Mouse (Mus musculus) forebrain, embryonic 12.5 days (tissue): ENCODE results near the gene Dnm3. TPM values are rescaled to one million over a fixed set of nuclear protein-coding genes. Genes with fewer than 3 reads are reported as not detected.

ENCODE experiments used
- ATAC-seq: fragments of 200-750 bp; cut with Nextera tagmentation; 2 replicates; pipeline ENCODE4 v1.8.0; 2017; ENCODE audit warnings: moderate TSS enrichment; ENCODE audit not compliant: low FRiP score
- H3K27ac ChIP-seq: fragments of 300-500 bp; sonication (generic); 2 replicates; pipeline ENCODE4 v1.5.1; 2016; ENCODE audit warnings: mild to moderate bottlenecking
- H3K27me3 ChIP-seq: fragments of 300-500 bp; sonication (generic); 2 replicates; pipeline ENCODE4 v1.6.1; 2016; ENCODE audit warnings: mild to moderate bottlenecking
- H3K36me3 ChIP-seq: fragments of 300-500 bp; sonication (generic); replicated peaks from 2 replicates; pipeline ENCODE4 v1.6.1; 2016; ENCODE audit warnings: mild to moderate bottlenecking
- H3K4me1 ChIP-seq: fragments of 300-500 bp; sonication (generic); 2 replicates; pipeline ENCODE4 v1.6.1; 2016
- H3K4me2 ChIP-seq: fragments of 300-500 bp; sonication (generic); 2 replicates; pipeline ENCODE4 v1.6.1; 2016; ENCODE audit warnings: mild to moderate bottlenecking, moderate library complexity
- H3K4me3 ChIP-seq: fragments of 300-500 bp; sonication (generic); replicated peaks from 2 replicates; pipeline ENCODE4 v1.5.1; 2016; ENCODE audit warnings: mild to moderate bottlenecking
- H3K9ac ChIP-seq: fragments of 300-500 bp; sonication (generic); 2 replicates; pipeline ENCODE4 v1.6.1; 2016; ENCODE audit warnings: mild to moderate bottlenecking
- H3K9me3 ChIP-seq: fragments of 300-500 bp; sonication (generic); 2 replicates; pipeline ENCODE4 v1.6.1; 2016
- WGBS: fragments of 180-500 bp; shearing (Covaris S2); methylation state at CpG from one replicate; pipeline ENCODE4 v1.1.7; 2016; 5-methylcytosine and 5-hydroxymethylcytosine counted together
- polyA plus RNA-seq: library from polyadenylated mRNA; unstranded; fragments of >200 nt; fragmentation: Nextera tagmentation; extraction: Ambion mirVana; gene quantifications from 2 replicates; pipeline ENCODE4 v1.2.1, GENCODE M21; 2016

The Dnm3 gene
- polyA plus RNA-seq, 1 experiment from 2014 or later = 12.1 TPM

DNA sequence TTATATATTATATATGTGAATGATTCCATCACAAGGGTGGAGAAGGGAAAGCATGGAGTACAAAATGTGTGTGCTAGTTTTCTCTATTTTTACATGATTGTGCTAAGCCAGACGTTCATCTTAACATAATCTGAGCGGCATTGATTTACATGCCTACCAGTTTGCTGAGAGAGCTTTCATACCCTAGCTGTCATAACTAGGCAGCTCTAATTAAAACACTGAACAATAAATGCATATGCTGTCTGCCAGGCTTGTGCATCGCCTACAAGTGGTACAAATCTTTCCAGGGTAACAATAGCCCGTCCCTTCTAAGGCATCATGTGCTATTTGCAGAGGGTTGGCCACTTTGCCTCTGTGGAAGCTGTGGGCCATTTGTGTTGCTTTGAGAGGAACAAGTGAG is 124.0 kb downstream of the Dnm3 start:
- no peak overlapping the region for H3K4me3 ChIP-seq
- WGBS = 73% methylated on average over 4 of the region's 4 CpGs
- H3K27ac ChIP-seq = no peak overlapping the region
- H3K27me3 ChIP-seq = no peaks in the 10 kb centered on the region
- no peak overlapping the region for H3K9ac ChIP-seq
- H3K36me3 ChIP-seq = no peaks in the 10 kb centered on the region
- no peaks in the 10 kb centered on the region for H3K4me1 ChIP-seq
- no peaks in the 10 kb centered on the region for H3K9me3 ChIP-seq
- H3K4me2 ChIP-seq = no peak overlapping the region
- no peak for ATAC-seq

GRCm38 (mm10) chr1:162349306-162349705 is 128.5 kb downstream of the Dnm3 start:
- Histone ChIP-seq H3K9ac (no peak overlapping the region), H3K9me3 (no peaks in the 10 kb centered on the region), H3K27me3 (no peaks in the 10 kb centered on the region), H3K4me2 (no peak overlapping the region), H3K36me3 (no peaks in the 10 kb centered on the region), H3K4me3 (no peak overlapping the region), H3K4me1 (no peaks in the 10 kb centered on the region), H3K27ac (no peak overlapping the region)
- WGBS = 79% methylated on average over 6 of the region's 6 CpGs
- no peak for ATAC-seq

GRCm38 (mm10) chr1:162346456-162347011 is 131.3 kb downstream of the Dnm3 start:
- ATAC-seq = no peak
- no peak overlapping the region for H3K4me3 ChIP-seq
- 89% methylated on average over 4 of the region's 4 CpGs for WGBS
- no peak overlapping the region for H3K4me2 ChIP-seq
- no peak overlapping the region for H3K9ac ChIP-seq
- H3K4me1 ChIP-seq = no peaks in the 10 kb centered on the region
- no peak overlapping the region for H3K27ac ChIP-seq
- H3K36me3 ChIP-seq = no peaks in the 10 kb centered on the region
- H3K9me3 ChIP-seq = no peaks in the 10 kb centered on the region
- H3K27me3 ChIP-seq = no peaks in the 10 kb centered on the region

- Histone ChIP-seq H3K36me3 (no peaks in the 10 kb centered on the region), H3K27ac (no peak overlapping the region), H3K4me3 (no peak overlapping the region), H3K9me3 (no peaks in the 10 kb centered on the region), H3K27me3 (no peaks in the 10 kb centered on the region), H3K9ac (no peak overlapping the region), H3K4me1 (peaks cover 5% of the 10 kb centered on the region; the same call in 1 of the 2 replicates), H3K4me2 (no peak overlapping the region)
- ATAC-seq = no peak
- WGBS = 92% methylated on average over 1 of the region's 1 CpGs
Measured at GRCm38 (mm10) chr1:162337170-162337569, 140.7 kb downstream of the Dnm3 start.

- H3K4me3 ChIP-seq = no peak overlapping the region
- no peaks in the 10 kb centered on the region for H3K9me3 ChIP-seq
- H3K4me1 ChIP-seq = peaks cover 5% of the 10 kb centered on the region; the same call in 1 of the 2 replicates
- 30% methylated on average over 1 of the region's 1 CpGs for WGBS
- peak; percentile 46; the same call in 1 of the 2 replicates for ATAC-seq
- no peaks in the 10 kb centered on the region for H3K27me3 ChIP-seq
- no peaks in the 10 kb centered on the region for H3K36me3 ChIP-seq
- no peak overlapping the region for H3K27ac ChIP-seq
- no peak overlapping the region for H3K9ac ChIP-seq
- H3K4me2 ChIP-seq = no peak overlapping the region
Measured at GRCm38 (mm10) chr1:162336640-162337039, 141.2 kb downstream of the Dnm3 start.

DNA sequence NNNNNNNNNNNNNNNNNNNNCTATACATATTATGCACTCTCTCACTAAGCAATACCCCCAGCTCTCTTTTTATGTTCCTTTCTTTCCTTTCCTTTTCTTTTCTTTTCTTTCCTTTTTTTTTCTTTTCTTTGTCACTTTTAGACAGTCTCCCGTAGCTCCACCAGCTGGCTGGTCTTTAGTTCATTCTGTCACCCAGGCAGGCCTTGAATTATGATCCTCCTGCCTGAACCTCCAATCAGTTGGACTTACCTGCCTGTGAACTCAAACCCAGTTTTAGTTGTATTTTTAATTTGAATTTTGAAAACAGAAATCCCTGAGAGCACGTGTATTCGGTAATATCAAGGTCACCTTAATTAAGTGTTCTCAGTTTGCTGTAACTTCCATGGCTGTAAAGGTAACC is 141.6 kb downstream of the Dnm3 start:
- Histone ChIP-seq H3K36me3 (no peaks in the 10 kb centered on the region), H3K4me2 (no peak overlapping the region), H3K4me1 (peaks cover 5% of the 10 kb centered on the region; the same call in 1 of the 2 replicates), H3K9ac (no peak overlapping the region), H3K27me3 (no peaks in the 10 kb centered on the region), H3K27ac (no peak overlapping the region), H3K9me3 (no peaks in the 10 kb centered on the region), H3K4me3 (no peak overlapping the region)
- ATAC-seq = no peak
- 35% methylated on average over 3 of the region's 3 CpGs for WGBS

- Histone ChIP-seq H3K36me3 (no peaks in the 10 kb centered on the region), H3K27ac (no peak overlapping the region), H3K9ac (no peak overlapping the region), H3K27me3 (no peaks in the 10 kb centered on the region), H3K9me3 (no peaks in the 10 kb centered on the region), H3K4me2 (no peak overlapping the region), H3K4me3 (no peak overlapping the region), H3K4me1 (peaks cover 7% of the 10 kb centered on the region)
- no peak for ATAC-seq
- WGBS = 52% methylated on average over 4 of the region's 4 CpGs
Measured at GRCm38 (mm10) chr1:162328673-162329072, 149.2 kb downstream of the Dnm3 start.

GRCm38 (mm10) chr1:162327631-162328030 is 150.2 kb downstream of the Dnm3 start:
- Histone ChIP-seq H3K4me1 (peaks cover 7% of the 10 kb centered on the region), H3K27me3 (no peaks in the 10 kb centered on the region), H3K36me3 (no peaks in the 10 kb centered on the region), H3K9ac (no peak overlapping the region), H3K4me3 (no peak overlapping the region), H3K9me3 (no peaks in the 10 kb centered on the region), H3K4me2 (no peak overlapping the region), H3K27ac (no peak overlapping the region)
- 53% methylated on average over 2 of the region's 2 CpGs for WGBS
- ATAC-seq = no peak

- Histone ChIP-seq H3K4me3 (no peak overlapping the region), H3K9me3 (no peaks in the 10 kb centered on the region), H3K4me1 (peaks cover 7% of the 10 kb centered on the region), H3K4me2 (no peak overlapping the region), H3K36me3 (no peaks in the 10 kb centered on the region), H3K27ac (no peak overlapping the region), H3K9ac (no peak overlapping the region), H3K27me3 (no peaks in the 10 kb centered on the region)
- peak; percentile 65; the same call in 1 of the 2 replicates for ATAC-seq
- 2% methylated on average over 4 of the region's 4 CpGs for WGBS
Measured at GRCm38 (mm10) chr1:162324412-162324811, 153.4 kb downstream of the Dnm3 start.

DNA sequence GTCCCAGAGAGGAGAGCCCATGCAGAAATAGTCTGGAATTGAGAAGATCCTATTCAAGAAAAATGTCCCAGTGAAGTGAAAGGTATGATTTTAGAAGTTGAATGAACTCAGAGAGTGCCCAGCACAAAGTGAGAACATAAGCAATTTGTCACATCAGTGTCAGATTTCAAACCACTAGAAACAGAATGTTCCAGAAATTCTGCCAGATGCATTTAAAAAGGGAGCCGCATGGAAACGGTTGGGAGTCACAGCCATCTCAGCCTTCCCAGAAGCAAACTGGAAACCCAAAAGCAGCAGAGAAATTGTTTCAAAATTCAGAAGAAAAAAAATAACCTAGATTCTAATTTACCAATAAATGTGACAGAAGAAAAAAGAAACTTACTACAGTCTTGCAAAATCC is 154.7 kb downstream of the Dnm3 start:
- Histone ChIP-seq H3K9ac (no peak overlapping the region), H3K9me3 (no peaks in the 10 kb centered on the region), H3K27ac (no peak overlapping the region), H3K4me2 (no peak overlapping the region), H3K4me3 (no peak overlapping the region), H3K27me3 (no peaks in the 10 kb centered on the region), H3K4me1 (peaks cover 7% of the 10 kb centered on the region), H3K36me3 (no peaks in the 10 kb centered on the region)
- ATAC-seq = no peak
- WGBS = 63% methylated on average over 2 of the region's 2 CpGs

- H3K4me3 ChIP-seq = no peak overlapping the region
Measured at GRCm38 (mm10) chr1:162313451-162314276, 164.2 kb downstream of the Dnm3 start.

GRCm38 (mm10) chr1:162312621-162313020 is 165.2 kb downstream of the Dnm3 start:
- no peak overlapping the region for H3K4me2 ChIP-seq
- WGBS = 79% methylated on average over 2 of the region's 2 CpGs
- H3K27me3 ChIP-seq = no peaks in the 10 kb centered on the region
- H3K27ac ChIP-seq = no peak overlapping the region
- ATAC-seq = no peak
- no peak overlapping the region for H3K4me3 ChIP-seq
- no peaks in the 10 kb centered on the region for H3K36me3 ChIP-seq
- H3K9ac ChIP-seq = no peak overlapping the region
- H3K9me3 ChIP-seq = no peaks in the 10 kb centered on the region
- H3K4me1 ChIP-seq = 0 out of 2 replicates have a peak, but pooled peaks cover 3% of the 10 kb centered on the region

More at GRCm38 (mm10) chr1:162313451-162314276, 164.2 kb downstream of the Dnm3 start:
- H3K36me3 ChIP-seq = no peaks in the 10 kb centered on the region
- WGBS = 34% methylated on average over 11 of the region's 11 CpGs
- no peaks in the 10 kb centered on the region for H3K9me3 ChIP-seq
- H3K27ac ChIP-seq = no peak overlapping the region
- H3K9ac ChIP-seq = peak overlapping the region; percentile 21; the same call in 1 of the 2 replicates
- 0 out of 2 replicates have a peak, but pooled peaks cover 3% of the 10 kb centered on the region for H3K4me1 ChIP-seq
- ATAC-seq = peak; percentile 91
- peak overlapping the region; percentile 22; the same call in 1 of the 2 replicates for H3K4me2 ChIP-seq
- no peaks in the 10 kb centered on the region for H3K27me3 ChIP-seq
